Mouse (Mus musculus) forebrain, embryonic 16.5 days (tissue): Measurements from ENCODE around the gene Trim72. TPM values are rescaled to one million over a fixed set of nuclear protein-coding genes. Genes with fewer than 3 reads are reported as not detected.

Experiments used
- ATAC-seq: fragments of 200-750 bp; cut with Nextera tagmentation; 2 replicates; pipeline ENCODE4 v1.8.0; 2017; ENCODE audit warnings: mild to moderate bottlenecking, moderate library complexity
- H3K27ac ChIP-seq: fragments of 300-500 bp; sonication (generic); 2 replicates; pipeline ENCODE4 v1.5.1; 2014; ENCODE audit warnings: low read length, control low read depth
- H3K27me3 ChIP-seq: fragments of 300-500 bp; sonication (generic); replicated peaks from 2 replicates; pipeline ENCODE4 v1.6.1; 2014; ENCODE audit warnings: low read length; ENCODE audit not compliant: control insufficient read depth, insufficient read depth
- H3K36me3 ChIP-seq: fragments of 300-500 bp; sonication (generic); 2 replicates; pipeline ENCODE4 v1.6.1; 2014; ENCODE audit not compliant: control insufficient read depth, insufficient read depth
- H3K4me1 ChIP-seq: fragments of 300-500 bp; sonication (generic); replicated peaks from 2 replicates; pipeline ENCODE4 v1.6.1; 2014; ENCODE audit warnings: low read length; ENCODE audit not compliant: control insufficient read depth, insufficient read depth
- H3K4me2 ChIP-seq: fragments of 300-500 bp; sonication (generic); 2 replicates; pipeline ENCODE4 v1.6.1; 2014; ENCODE audit warnings: mild to moderate bottlenecking, low read length, control low read depth
- H3K4me3 ChIP-seq: fragments of 300-500 bp; sonication (generic); replicated peaks from 2 replicates; pipeline ENCODE4 v1.5.1; 2014; ENCODE audit warnings: mild to moderate bottlenecking, low read length, control low read depth
- H3K9ac ChIP-seq: fragments of 300-500 bp; sonication (generic); replicated peaks from 2 replicates; pipeline ENCODE4 v1.6.1; 2014; ENCODE audit warnings: low read depth, low read length, control low read depth
- H3K9me3 ChIP-seq: fragments of 300-500 bp; sonication (generic); 2 replicates; pipeline ENCODE4 v1.6.1; 2016; ENCODE audit warnings: low read length; ENCODE audit not compliant: control insufficient read depth
- WGBS: fragments of 180-500 bp; shearing (Covaris S2); extraction: QIAGEN DNeasy Blood & Tissue Kit; methylation state at CpG from one replicate; pipeline ENCODE4 v1.1.7; 2014; 5-methylcytosine and 5-hydroxymethylcytosine counted together
- polyA plus RNA-seq: library from polyadenylated mRNA; unstranded; fragments of >200 nt; fragmentation: Nextera tagmentation; extraction: Ambion mirVana; gene quantifications from 2 replicates; pipeline ENCODE4 v1.2.1, GENCODE M21; 2015

Trim72 gene
- polyA plus RNA-seq, 1 experiment from 2014 or later: not detected

GRCm38 (mm10) chr7:128022974-128023373 lies 19.2 kb downstream of the Trim72 start:
- 63% methylated on average over 8 of the region's 8 CpGs for WGBS
- no peaks in the 10 kb centered on the region for H3K4me1 ChIP-seq
- no peak overlapping the region for H3K9ac ChIP-seq
- no peak for ATAC-seq
- no peak overlapping the region for H3K27ac ChIP-seq
- H3K4me3 ChIP-seq: no peak overlapping the region
- H3K9me3 ChIP-seq: no peaks in the 10 kb centered on the region
- H3K27me3 ChIP-seq: no peaks in the 10 kb centered on the region
- H3K36me3 ChIP-seq: no peaks in the 10 kb centered on the region
- no peak overlapping the region for H3K4me2 ChIP-seq

DNA sequence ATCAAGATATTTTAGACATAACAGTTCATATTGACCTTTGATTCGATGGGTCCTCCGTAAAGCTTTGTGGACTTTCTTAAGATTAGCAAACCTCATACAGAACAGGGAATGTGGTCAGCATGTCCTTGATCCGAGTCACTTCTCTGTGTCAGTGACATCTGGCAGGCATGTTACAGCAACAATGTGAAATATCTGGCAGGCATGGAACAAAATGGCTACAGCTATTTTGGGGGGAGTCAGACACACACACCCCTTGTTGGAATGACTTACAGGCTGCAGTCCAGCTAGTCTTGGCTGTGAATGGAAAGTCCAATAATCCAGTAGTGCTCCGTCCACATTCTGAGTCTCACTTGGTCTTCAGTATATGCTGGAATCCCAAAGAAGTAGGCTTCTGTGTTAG lies 19.8 kb downstream of the Trim72 start:
- Histone ChIP-seq H3K4me3 (no peak overlapping the region), H3K4me2 (no peak overlapping the region), H3K9ac (no peak overlapping the region), H3K27ac (no peak overlapping the region), H3K4me1 (no peaks in the 10 kb centered on the region), H3K27me3 (no peaks in the 10 kb centered on the region), H3K9me3 (no peaks in the 10 kb centered on the region), H3K36me3 (no peaks in the 10 kb centered on the region)
- WGBS: 93% methylated on average over 4 of the region's 4 CpGs
- ATAC-seq: no peak

DNA sequence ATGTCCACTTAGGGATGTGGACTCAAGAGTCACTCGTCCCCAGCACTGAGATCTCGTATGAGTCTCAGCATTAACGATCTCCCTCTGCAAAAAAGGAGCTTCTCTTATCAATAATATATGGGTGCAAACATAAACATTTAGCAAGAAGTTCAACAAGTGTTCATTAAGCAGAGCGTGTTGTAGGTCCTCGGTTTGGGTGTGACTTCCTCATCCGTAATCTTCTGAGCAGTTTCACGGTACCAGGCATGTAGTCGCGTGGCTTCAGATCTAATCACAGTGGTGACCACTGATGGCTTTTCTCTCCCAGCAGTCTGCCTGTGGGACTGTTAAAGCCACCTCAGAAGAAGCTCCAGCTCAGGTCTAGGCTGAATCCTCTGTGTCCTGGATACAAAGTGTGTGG lies 20.6 kb downstream of the Trim72 start:
- Histone ChIP-seq H3K9me3 (no peaks in the 10 kb centered on the region), H3K4me2 (no peak overlapping the region), H3K4me1 (no peaks in the 10 kb centered on the region), H3K27me3 (no peaks in the 10 kb centered on the region), H3K27ac (no peak overlapping the region), H3K9ac (no peak overlapping the region), H3K4me3 (no peak overlapping the region), H3K36me3 (no peaks in the 10 kb centered on the region)
- WGBS: 94% methylated on average over 9 of the region's 9 CpGs
- no peak for ATAC-seq

- Histone ChIP-seq H3K36me3 (no peaks in the 10 kb centered on the region), H3K4me3 (no peak overlapping the region), H3K9me3 (no peaks in the 10 kb centered on the region), H3K27ac (no peak overlapping the region), H3K9ac (no peak overlapping the region), H3K4me1 (no peaks in the 10 kb centered on the region), H3K4me2 (no peak overlapping the region), H3K27me3 (no peaks in the 10 kb centered on the region)
- ATAC-seq: no peak
- 88% methylated on average over 4 of the region's 4 CpGs for WGBS
Observed at GRCm38 (mm10) chr7:128024932-128025331, 21.2 kb downstream of the Trim72 start.

DNA sequence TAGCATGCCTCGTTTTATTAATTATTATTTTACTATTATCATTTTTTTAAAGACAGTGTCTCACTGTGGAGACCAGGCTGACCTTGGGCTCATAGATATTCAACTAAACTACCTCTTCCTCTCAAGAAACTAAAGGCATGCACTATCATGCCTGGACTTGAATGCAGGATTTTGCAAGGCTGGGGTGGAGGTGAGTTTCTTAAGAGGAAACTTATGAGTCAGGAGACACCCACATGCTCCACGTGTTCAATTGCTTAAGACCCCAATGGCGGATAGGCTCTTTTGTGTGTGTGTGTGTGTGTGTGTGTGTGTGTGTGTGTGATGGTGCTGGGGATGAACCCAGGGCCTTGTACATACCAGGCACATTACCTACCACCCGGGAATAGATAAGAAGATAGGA lies 21.6 kb downstream of the Trim72 start:
- no peak overlapping the region for H3K4me2 ChIP-seq
- H3K36me3 ChIP-seq: no peaks in the 10 kb centered on the region
- no peak overlapping the region for H3K27ac ChIP-seq
- ATAC-seq: no peak
- H3K4me1 ChIP-seq: no peaks in the 10 kb centered on the region
- H3K9me3 ChIP-seq: no peaks in the 10 kb centered on the region
- 86% methylated on average over 4 of the region's 4 CpGs for WGBS
- no peak overlapping the region for H3K9ac ChIP-seq
- H3K27me3 ChIP-seq: no peaks in the 10 kb centered on the region
- no peak overlapping the region for H3K4me3 ChIP-seq

DNA sequence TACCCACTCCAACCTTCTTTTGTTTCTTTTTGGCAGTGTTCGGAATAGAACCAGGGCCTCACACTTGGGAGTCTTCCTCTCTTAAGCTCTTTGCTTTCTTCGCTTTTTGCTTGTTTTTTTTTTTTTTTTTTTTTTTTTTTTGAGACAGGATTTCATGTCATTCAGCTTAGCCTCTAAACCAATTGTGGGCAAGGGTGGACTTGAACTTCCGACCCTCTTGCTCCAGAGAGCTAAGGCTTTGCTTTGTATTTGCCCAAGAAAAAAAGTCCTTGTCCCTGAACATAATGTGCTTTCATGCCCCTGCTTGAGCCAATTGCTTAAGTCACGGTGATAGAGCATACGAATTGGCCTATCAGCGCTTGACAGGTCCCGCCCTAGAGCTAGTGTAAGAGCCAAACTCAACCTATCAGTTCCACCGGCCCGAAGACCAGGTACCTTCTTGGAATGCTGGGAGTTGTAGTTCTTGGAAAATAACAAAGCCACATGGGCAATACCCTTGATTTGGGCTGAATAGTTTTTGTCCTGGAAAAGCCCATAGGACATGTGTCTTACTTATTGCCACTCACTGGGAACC lies 27.7 kb downstream of the Trim72 start:
- H3K4me1 ChIP-seq: no peaks in the 10 kb centered on the region
- H3K27me3 ChIP-seq: no peaks in the 10 kb centered on the region
- no peak overlapping the region for H3K4me2 ChIP-seq
- WGBS: 37% methylated on average over 9 of the region's 9 CpGs
- H3K27ac ChIP-seq: no peak overlapping the region
- H3K9ac ChIP-seq: no peak overlapping the region
- ATAC-seq: peak; percentile 61; the same call in 1 of the 2 replicates
- no peak overlapping the region for H3K4me3 ChIP-seq
- H3K9me3 ChIP-seq: no peaks in the 10 kb centered on the region
- H3K36me3 ChIP-seq: no peaks in the 10 kb centered on the region

DNA sequence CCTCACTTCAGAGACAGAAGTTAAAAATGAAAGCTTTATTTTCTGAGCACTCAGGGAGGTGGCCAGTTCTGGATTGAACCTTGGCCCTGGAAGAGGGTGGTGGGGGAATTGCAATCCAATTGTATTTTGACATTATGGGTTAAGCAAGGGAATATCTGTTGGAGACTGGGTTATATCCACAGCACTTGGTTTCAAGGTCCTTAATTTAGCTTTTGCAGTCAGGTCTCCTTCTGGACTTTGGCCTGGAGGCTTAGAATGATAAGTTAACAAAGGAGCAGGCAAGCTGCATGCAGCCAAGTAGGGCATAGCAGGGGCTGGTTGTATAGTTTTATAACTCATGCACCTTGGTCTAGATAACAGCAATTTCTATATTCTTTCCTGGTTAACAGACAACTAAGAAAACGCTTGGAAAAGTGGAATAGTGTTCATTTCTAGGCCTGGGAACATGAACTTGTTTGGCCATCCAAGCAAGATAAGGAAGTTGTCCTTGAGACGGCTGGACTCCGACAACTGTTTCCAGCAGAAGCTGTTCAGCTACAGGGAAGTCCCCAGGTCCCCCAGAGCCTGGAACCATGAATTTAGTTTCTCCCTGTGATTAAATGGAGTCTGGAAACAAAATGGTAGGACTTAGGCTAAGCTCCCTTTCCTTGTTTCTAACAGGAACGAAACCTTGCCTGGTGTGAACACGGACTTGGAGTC lies 28.7 kb downstream of the Trim72 start:
- ATAC-seq: no peak
- WGBS: 94% methylated on average over 5 of the region's 5 CpGs

GRCm38 (mm10) chr7:128032989-128033293 lies 29.2 kb downstream of the Trim72 start:
- Histone ChIP-seq H3K36me3 (no peaks in the 10 kb centered on the region), H3K4me1 (no peaks in the 10 kb centered on the region), H3K27me3 (no peaks in the 10 kb centered on the region), H3K9me3 (no peaks in the 10 kb centered on the region), H3K4me3 (no peak overlapping the region), H3K27ac (no peak overlapping the region), H3K4me2 (no peak overlapping the region), H3K9ac (no peak overlapping the region)
- WGBS: 95% methylated on average over 3 of the region's 3 CpGs
- no peak for ATAC-seq

More for the DNA sequence above, 28.7 kb downstream of the Trim72 start:
- no peaks in the 10 kb centered on the region for H3K4me1 ChIP-seq
- H3K4me2 ChIP-seq: no peak overlapping the region
- no peak overlapping the region for H3K27ac ChIP-seq
- no peaks in the 10 kb centered on the region for H3K36me3 ChIP-seq
- H3K4me3 ChIP-seq: no peak overlapping the region
- H3K9me3 ChIP-seq: no peaks in the 10 kb centered on the region
- no peak overlapping the region for H3K9ac ChIP-seq
- H3K27me3 ChIP-seq: no peaks in the 10 kb centered on the region

- H3K27ac ChIP-seq: no peak overlapping the region
- no peak overlapping the region for H3K9ac ChIP-seq
Observed at GRCm38 (mm10) chr7:128033616-128034015, 29.9 kb downstream of the Trim72 start.

More at GRCm38 (mm10) chr7:128033616-128034015, 29.9 kb downstream of the Trim72 start:
- H3K27me3 ChIP-seq: no peaks in the 10 kb centered on the region
- ATAC-seq: no peak
- H3K4me1 ChIP-seq: no peaks in the 10 kb centered on the region
- no peak overlapping the region for H3K4me3 ChIP-seq
- WGBS: 91% methylated on average over 4 of the region's 4 CpGs
- no peak overlapping the region for H3K4me2 ChIP-seq
- H3K36me3 ChIP-seq: no peaks in the 10 kb centered on the region
- H3K9me3 ChIP-seq: no peaks in the 10 kb centered on the region
